Mouse (Mus musculus): Measurements from ENCODE around the gene Rab37.

Rab37 gene

GRCm38 (mm10) chr11:115164341-115164975 lies 73.2 kb downstream of the Rab37 start:
- DNase-seq (ENCODE audit: extremely low read depth, low read depth, low spot score) = no peak

GRCm38 (mm10) chr11:115164976-115165374 lies 73.7 kb downstream of the Rab37 start:
- peak; percentile 50 for DNase-seq (ENCODE audit: extremely low read depth, low read depth, low spot score)

GRCm38 (mm10) chr11:115166776-115167175 lies 75.5 kb downstream of the Rab37 start:
- DNase-seq (ENCODE audit: extremely low read depth, low read depth, low spot score) = peak; percentile 85

- peak; percentile 65 for DNase-seq (ENCODE audit: extremely low read depth, low read depth, low spot score)
Observed at GRCm38 (mm10) chr11:115167631-115168249, 76.5 kb downstream of the Rab37 start.

GRCm38 (mm10) chr11:115169430-115169829 lies 78.2 kb downstream of the Rab37 start:
- no peak for DNase-seq (ENCODE audit: extremely low read depth, low read depth, low spot score)

DNA sequence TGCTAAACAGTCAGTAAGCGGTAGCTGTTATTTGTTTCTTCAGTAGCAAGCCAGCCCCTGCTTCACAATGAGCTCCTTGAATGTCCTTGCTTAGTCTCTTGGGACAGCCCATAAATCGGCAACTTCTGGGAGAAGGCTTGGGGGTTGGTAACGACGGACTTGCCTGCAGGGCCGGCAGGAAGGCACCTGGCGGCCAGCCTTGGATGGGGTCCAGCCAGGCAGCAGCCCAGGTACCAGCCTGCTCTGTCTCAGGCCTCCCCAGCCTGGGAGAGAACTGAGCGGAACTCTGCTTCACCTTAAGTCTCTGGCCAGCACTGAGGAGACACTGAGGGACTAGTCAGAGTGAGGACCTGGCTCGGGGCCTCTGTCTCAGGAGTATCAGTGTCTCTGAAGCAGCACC lies 79.9 kb downstream of the Rab37 start:
- no peak for DNase-seq (ENCODE audit: extremely low read depth, low read depth, low spot score)

GRCm38 (mm10) chr11:115172825-115173287 lies 81.6 kb downstream of the Rab37 start:
- no peak for DNase-seq (ENCODE audit: extremely low read depth, low read depth, low spot score)

DNA sequence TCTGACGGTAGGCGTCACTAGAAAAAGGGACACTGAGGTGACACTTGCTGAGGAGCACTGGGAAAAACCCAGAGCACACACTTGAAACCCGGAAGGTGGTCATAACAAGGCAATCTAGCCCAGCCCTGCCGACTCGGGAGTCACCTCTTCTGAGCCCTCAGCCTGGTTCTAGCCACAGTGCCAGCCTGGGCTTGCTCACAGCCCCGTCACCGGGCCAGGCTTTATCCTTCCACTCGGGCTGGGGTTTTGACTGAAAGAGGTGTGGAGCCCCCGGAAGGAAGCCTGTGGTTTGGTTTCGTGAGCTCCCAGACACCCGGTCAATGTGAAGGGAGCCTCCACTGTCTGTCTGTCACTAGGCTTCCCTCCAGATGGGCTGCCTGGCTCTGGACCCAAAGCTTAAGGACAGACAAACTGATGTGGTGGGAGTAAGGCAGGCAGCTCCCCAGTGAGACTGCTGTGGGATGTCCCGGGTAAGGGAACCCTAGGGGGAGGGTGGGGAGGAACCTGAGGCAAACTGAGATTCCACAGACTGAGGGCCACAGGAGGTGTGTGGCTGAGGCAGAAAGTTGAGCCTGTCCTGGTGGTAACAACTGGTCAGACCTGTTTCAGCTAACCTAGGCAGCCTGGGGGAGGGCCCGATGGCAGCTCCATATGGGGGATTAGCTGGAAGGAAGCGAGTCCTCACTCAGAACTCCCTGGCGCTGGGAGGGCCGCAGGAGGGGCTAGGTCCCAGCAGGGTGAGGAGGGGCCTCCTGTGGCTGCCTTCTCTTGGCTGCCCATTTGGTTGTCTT lies 82.5 kb downstream of the Rab37 start:
- no peak for DNase-seq (ENCODE audit: extremely low read depth, low read depth, low spot score)

DNA sequence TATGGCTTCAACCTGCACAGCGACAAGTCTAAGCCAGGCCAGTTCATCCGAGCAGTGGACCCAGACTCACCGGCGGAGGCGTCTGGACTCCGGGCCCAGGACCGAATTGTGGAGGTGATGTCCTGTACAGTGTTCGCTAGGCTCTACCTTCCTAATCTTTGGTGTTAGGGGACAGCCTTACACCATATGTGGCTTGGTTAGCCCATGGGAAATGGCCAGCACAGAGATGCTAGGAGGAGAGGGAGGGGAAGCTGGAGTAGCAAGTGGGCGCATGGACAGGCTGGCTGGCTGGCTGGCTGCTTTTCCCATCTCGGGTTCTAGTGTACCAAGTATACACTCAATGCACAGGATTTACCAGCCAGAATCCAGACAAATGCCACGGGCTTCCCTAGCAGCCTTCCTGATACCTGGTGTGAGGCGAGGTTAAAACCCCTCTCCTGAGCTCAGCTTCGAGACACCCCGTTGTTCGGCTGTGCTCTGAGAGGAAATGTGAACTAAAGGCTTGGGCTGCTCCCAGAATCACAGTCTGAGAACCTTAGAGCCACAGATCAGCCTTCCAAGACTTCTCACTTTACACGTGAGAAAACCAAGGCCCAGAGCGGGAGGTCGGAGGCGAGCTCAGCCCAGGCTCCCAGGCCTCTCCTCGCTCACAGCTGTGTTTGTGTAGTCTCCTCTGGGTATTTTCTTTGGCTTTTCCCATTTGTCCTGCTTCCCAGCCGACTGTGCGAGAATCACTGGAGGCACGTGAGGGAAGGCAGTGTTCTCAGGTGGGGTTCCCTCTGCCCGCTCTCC lies 85.4 kb downstream of the Rab37 start:
- DNase-seq (ENCODE audit: extremely low read depth, low read depth, low spot score) = no peak

- no peak for DNase-seq (ENCODE audit: extremely low read depth, low read depth, low spot score)
Observed at GRCm38 (mm10) chr11:115177559-115178195, 86.4 kb downstream of the Rab37 start.

- DNase-seq (ENCODE audit: extremely low read depth, low read depth, low spot score) = no peak
Observed at GRCm38 (mm10) chr11:115178766-115179165, 87.5 kb downstream of the Rab37 start.

DNA sequence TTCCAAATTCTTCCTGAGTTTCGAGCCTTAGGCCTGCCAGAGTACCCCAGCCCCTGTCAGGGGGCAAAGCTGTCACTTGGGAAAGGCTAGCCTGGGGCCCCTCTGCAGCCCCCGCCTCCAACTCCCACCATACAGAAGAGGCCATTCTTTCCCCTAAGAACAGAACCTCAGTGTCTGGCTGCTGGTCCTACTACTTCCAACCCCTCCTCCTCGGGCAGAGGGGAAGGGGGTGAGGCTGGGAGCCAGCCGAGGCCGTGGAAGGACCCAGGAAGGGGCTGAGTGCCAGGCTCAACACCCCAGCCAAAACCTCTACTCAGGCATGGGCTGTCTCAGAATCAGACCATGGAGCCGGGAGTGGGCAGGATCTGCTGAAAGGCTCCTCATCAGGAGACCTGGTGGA lies 88.0 kb downstream of the Rab37 start:
- no peak for DNase-seq (ENCODE audit: extremely low read depth, low read depth, low spot score)

- no peak for DNase-seq (ENCODE audit: extremely low read depth, low read depth, low spot score)
Observed at GRCm38 (mm10) chr11:115179881-115180280, 88.7 kb downstream of the Rab37 start.

DNA sequence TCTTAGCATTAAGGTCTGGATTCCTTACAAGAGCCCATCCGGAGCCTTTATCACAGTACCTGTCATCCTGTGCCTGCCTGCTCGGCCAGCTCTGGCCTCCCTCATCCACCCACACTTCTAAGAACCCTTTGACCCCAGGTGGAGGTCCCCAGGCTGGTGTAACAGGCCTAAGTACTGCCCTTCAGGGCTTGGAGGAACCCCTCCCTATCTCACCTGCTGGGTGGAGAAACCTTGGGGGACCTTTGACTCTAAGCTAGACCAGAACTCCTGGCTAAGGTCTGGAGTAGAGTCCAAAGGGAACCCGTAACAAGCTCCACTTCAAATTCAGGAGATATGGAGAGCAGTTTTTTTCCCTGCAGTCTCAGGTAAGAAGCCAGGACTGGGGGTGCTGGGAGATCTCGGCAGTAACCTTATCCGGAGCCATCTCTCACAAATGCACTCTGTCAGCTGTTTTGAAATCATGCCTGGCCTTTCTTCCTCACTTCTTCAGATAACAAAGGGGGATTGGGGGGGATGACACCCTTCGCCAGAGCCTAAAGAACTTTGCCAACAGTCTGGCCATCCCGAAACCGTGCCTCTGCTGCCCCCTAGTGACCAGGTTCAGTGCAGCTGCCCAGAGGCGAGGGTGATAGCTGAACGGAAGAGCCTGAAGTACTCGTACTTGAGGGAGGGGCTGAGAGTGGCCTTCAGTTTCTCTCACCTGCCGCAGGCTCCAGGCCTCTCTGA lies 90.8 kb downstream of the Rab37 start:
- no peak for DNase-seq (ENCODE audit: extremely low read depth, low read depth, low spot score)

GRCm38 (mm10) chr11:115184973-115185372 lies 93.7 kb downstream of the Rab37 start:
- no peak for DNase-seq (ENCODE audit: extremely low read depth, low read depth, low spot score)

DNA sequence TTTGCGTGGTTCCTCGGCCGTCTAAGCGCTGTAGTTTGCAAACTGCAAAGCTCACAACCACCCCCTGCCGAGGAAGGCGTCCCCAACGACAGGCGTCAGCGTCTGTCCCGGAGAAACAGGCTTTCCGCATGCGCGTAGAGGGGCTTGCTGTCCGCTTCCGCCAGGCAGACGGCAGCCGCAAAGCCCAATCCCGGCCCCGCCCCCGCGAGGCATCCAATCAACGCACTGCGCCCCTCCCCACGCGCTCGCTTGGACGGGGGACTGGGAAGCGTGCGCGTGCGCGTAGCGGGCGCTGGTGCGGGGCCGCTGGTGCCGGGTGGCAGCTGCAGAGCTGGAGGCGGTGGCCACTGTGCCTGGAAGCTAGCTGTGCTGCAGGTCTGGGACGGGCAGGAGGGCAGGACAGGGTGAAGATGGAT lies 96.0 kb downstream of the Rab37 start, which contains the start of gene Tmem104:
TSS of gene Tmem104 (plus strand) at position 264 of the 416 bp plus-strand sequence.
- peak; percentile 45 for DNase-seq (ENCODE audit: extremely low read depth, low read depth, low spot score)

GRCm38 (mm10) chr11:115187693-115188092 lies 96.5 kb downstream of the Rab37 start, which contains the start of gene Nat9:
Gene Nat9 (minus strand): TSS chr11:115187859.
- no peak for DNase-seq (ENCODE audit: extremely low read depth, low read depth, low spot score)

DNA sequence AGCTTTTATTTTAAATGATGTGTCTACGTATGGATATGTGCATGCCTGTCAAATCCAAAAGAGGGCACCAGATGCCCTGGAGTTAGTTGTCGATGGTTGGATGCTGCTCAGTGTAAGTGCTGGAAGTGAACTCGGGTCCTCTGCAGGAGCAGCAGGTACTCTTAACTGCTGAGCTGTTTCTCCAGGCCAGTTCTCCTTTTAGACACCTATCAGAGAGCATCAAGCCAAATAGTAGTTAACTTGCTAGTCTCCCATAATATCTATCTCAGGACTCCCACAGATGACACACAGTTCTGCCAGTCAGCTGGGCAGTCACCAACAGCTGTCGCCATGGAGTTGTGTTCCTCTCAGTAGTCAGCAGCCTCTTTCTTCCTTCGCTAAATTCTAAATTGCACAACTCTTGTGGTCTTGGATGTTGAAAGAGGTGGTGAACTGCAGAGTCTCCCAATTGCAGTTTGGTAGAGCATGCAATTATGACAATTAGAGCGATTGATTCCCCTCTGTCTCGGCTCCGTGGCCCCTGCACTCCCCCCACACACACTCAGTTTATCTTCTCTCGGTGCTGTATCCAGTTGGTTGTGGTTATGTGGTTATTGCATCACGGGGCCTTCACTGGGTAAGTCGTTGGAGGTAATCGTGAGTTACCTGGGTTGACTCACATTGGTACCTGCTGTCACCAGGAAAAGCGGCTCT lies 97.5 kb downstream of the Rab37 start:
- no peak for DNase-seq (ENCODE audit: extremely low read depth, low read depth, low spot score)

GRCm38 (mm10) chr11:115189304-115189703 lies 98.1 kb downstream of the Rab37 start:
- DNase-seq (ENCODE audit: extremely low read depth, low read depth, low spot score) = no peak

All from fat pad, adult 2 months (tissue).